Mouse (Mus musculus) lung, postnatal 0 days (tissue): ENCODE measurements around the gene Atp1b1. TPM values are rescaled to one million over a fixed set of nuclear protein-coding genes. Genes with fewer than 3 reads are reported as not detected.
A peak's percentile ranks its signal among the peaks of the same experiment; 100 is the strongest.

Experiments
- ATAC-seq: fragments of 200-750 bp; cut with Nextera tagmentation; 2 replicates; pipeline ENCODE4 v1.8.0; 2017; ENCODE audit warnings: moderate library complexity
- DNase-seq: peaks from one replicate; pipeline ENCODE4 v3.0.0-alpha.2; 2016; ENCODE audit warnings: low spot score
- H3K27ac ChIP-seq: fragments of 300-500 bp; sonication (generic); 2 replicates; pipeline ENCODE4 v1.5.1; 2014; ENCODE audit warnings: antibody characterized with exemption, mild to moderate bottlenecking, low read length, mixed read lengths
- H3K27me3 ChIP-seq: fragments of 300-500 bp; sonication (generic); replicated peaks from 2 replicates; pipeline ENCODE4 v1.6.1; 2014; ENCODE audit warnings: low read length, mixed read lengths; ENCODE audit not compliant: insufficient read depth
- H3K36me3 ChIP-seq: fragments of 300-500 bp; sonication (generic); 2 replicates; pipeline ENCODE4 v1.6.1; 2014; ENCODE audit warnings: low read length, mixed read lengths; ENCODE audit not compliant: insufficient read depth
- H3K4me1 ChIP-seq: fragments of 300-500 bp; sonication (generic); 2 replicates; pipeline ENCODE4 v1.6.1; 2014; ENCODE audit warnings: antibody characterized with exemption, low read depth, low read length, mixed read lengths; ENCODE audit not compliant: insufficient read depth
- H3K4me2 ChIP-seq: fragments of 300-500 bp; sonication (generic); replicated peaks from 2 replicates; pipeline ENCODE4 v1.6.1; 2014; ENCODE audit warnings: low read depth, mild to moderate bottlenecking, low read length, moderate library complexity, mixed read lengths
- H3K4me3 ChIP-seq: fragments of 300-500 bp; sonication (generic); 2 replicates; pipeline ENCODE4 v1.5.1; 2014; ENCODE audit warnings: low read depth, low read length
- H3K9ac ChIP-seq: fragments of 300-500 bp; sonication (generic); replicated peaks from 2 replicates; pipeline ENCODE4 v1.6.1; 2014; ENCODE audit warnings: low read depth, mild to moderate bottlenecking
- H3K9me3 ChIP-seq: fragments of 300-500 bp; sonication (generic); 2 replicates; pipeline ENCODE4 v1.6.1; 2016; ENCODE audit warnings: low read length, mixed read lengths
- CTCF ChIP-seq: IDR thresholded peaks from 2 replicates; pipeline ENCODE4 v1.5.1; 2016; ENCODE audit warnings: antibody characterized with exemption, mild to moderate bottlenecking
- EP300 ChIP-seq: IDR thresholded peaks from 2 replicates; pipeline ENCODE4 v1.6.1; 2016; ENCODE audit warnings: antibody characterized with exemption, mild to moderate bottlenecking, control low read depth
- WGBS: fragments of 180-500 bp; shearing (Covaris S2); extraction: QIAGEN DNeasy Blood & Tissue Kit; methylation state at CpG from one replicate; pipeline ENCODE4 v1.1.7; 2014; 5-methylcytosine and 5-hydroxymethylcytosine counted together
- polyA plus RNA-seq: library from polyadenylated mRNA; unstranded; fragments of >200 nt; fragmentation: Nextera tagmentation; extraction: Ambion mirVana; gene quantifications from 2 replicates; pipeline ENCODE4 v1.2.1, GENCODE M21; 2015

Gene Atp1b1
- polyA plus RNA-seq, 1 experiment from 2014 or later, result 444 TPM

DNA sequence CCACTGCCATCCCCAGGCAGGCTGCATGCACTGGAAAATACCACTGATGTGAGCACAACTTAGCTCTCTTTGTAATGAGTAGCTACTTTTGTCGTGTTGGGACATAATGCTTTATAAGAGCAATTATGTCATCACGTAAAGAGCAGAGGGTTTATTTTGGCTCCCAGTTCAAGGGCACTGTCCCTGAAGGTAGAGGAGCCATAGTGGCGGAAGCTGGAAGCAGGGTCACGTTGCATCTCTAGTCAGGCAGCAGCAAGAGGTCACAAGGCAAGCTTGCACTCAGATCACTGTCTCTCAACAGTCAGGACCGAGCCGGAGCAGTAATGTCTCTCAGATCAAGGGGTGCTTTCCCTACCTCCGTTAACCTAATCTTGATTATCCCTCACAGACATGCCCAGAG is 30.4 kb downstream of the Atp1b1 start:
- Histone ChIP-seq H3K36me3 (no peaks in the 10 kb centered on the region), H3K9ac (no peak overlapping the region), H3K4me1 (no peaks in the 10 kb centered on the region), H3K27ac (no peak overlapping the region), H3K27me3 (no peaks in the 10 kb centered on the region), H3K4me2 (no peak overlapping the region), H3K9me3 (no peaks in the 10 kb centered on the region), H3K4me3 (no peak overlapping the region)
- no peak for TF ChIP-seq EP300
- DNase-seq, result no peak
- 70% methylated on average over 7 of the region's 7 CpGs for WGBS
- ATAC-seq, result no peak

DNA sequence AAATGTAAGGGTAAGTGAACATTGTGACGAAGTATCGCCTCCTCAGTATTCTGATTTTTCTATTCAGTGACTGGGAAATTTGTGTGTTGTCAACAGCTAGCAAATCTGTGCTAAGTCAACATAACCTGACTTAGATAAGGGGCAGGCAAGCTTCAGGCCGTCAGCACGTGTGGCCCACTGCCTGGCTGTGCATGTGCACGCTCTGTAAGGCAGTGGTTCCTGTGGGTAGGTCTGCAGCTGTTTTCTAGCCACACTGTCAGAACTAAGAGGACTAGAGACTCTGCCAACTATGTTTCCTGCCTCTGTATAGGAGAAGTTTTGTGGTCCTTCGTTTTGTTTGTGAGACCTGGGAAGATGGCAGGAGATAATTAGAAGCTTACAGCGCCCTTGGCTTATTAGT is 31.9 kb downstream of the Atp1b1 start:
- H3K4me2 ChIP-seq, result no peak overlapping the region
- TF ChIP-seq EP300, result no peak
- no peak for TF ChIP-seq CTCF
- DNase-seq (no peak), ATAC-seq (no peak)
- H3K27me3 ChIP-seq, result no peaks in the 10 kb centered on the region
- no peaks in the 10 kb centered on the region for H3K9me3 ChIP-seq
- no peak overlapping the region for H3K27ac ChIP-seq
- H3K4me3 ChIP-seq, result no peak overlapping the region
- no peaks in the 10 kb centered on the region for H3K36me3 ChIP-seq
- no peaks in the 10 kb centered on the region for H3K4me1 ChIP-seq
- 77% methylated on average over 7 of the region's 7 CpGs for WGBS
- H3K9ac ChIP-seq, result no peak overlapping the region

DNA sequence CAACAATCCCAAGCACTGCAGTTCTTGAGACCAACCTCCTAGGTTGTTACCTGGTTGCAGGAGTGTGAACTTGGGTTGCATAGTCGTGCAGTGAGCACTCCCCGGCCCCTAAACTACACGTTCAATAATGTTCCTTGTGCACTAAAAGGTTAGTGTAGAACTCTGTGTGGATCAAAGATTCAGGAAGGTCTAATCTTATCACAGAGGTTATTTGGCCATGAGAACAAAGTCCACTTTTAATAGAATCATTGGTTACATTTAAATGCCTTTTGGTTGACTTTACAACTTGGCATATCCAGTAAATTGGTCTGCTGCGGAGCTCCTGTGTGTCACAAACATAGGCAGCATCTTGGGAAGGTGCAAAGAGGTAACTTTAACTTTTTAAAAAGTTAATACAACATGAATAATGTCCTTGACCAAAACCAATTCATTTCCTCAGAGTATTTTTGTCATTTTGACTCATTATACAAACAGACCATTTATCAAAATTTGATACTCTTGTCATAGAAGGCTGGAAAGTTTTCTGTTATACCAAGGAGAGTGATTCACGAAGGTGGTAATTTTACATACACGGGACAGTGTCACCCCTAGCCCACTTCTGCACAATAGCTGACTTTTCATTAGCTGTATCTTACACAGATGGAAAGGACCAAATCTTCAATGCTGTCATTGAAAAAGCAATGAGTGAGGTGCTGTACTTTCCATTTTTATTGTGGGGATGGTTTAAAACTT is 37.4 kb downstream of the Atp1b1 start:
- TF ChIP-seq CTCF (no peak), EP300 (no peak)
- Histone ChIP-seq H3K9ac (no peak overlapping the region), H3K4me2 (no peak overlapping the region), H3K27ac (no peak overlapping the region), H3K27me3 (no peaks in the 10 kb centered on the region), H3K9me3 (no peaks in the 10 kb centered on the region), H3K4me1 (no peaks in the 10 kb centered on the region), H3K36me3 (no peaks in the 10 kb centered on the region), H3K4me3 (no peak overlapping the region)
- WGBS, result 76% methylated on average over 6 of the region's 6 CpGs
- ATAC-seq (no peak), DNase-seq (no peak)

DNA sequence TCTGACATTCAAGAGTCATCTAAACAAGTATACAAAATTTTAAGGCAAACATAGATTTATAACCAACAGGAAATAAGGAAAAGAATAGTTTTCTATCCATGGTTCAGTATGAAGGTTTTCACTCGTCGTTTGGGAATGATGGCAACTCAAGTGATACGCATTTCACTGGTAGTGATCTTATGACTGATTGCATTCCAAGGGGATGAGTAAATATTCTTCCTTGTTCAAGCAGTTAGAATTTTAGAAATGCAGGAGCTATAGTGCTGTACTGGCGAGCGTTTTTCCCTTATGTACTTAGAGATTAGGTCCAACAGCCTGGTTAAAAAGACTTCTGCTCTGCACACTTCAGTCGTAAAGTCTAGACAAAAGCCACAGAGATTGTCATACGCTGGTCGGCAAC is 38.8 kb downstream of the Atp1b1 start:
- Histone ChIP-seq H3K9ac (no peak overlapping the region), H3K36me3 (no peaks in the 10 kb centered on the region), H3K27me3 (no peaks in the 10 kb centered on the region), H3K4me3 (no peak overlapping the region), H3K4me1 (no peaks in the 10 kb centered on the region), H3K27ac (no peak overlapping the region), H3K4me2 (no peak overlapping the region), H3K9me3 (no peaks in the 10 kb centered on the region)
- WGBS, result 67% methylated on average over 8 of the region's 8 CpGs
- ATAC-seq (no peak), DNase-seq (no peak)
- TF ChIP-seq EP300, result no peak
- TF ChIP-seq CTCF, result no peak

DNA sequence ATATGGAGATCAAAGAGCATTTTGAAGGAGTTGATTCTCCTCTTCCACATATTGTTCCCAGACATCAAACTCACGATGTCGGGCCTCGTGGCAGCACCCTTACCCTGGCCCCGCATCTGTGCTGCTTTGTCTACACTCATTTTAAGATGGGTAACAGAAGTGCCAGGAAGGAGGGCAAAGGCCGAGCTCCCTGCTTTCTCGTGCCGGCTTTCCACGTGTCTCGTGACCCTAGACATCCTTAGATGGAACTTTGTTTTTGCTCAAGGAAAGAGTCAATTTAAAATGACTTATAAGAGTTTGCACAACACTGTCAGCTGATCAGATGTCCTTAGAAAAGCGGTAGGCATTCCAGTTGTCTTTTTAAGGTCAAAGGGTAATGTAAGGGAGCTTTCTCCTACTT is 39.8 kb downstream of the Atp1b1 start:
- 78% methylated on average over 10 of the region's 10 CpGs for WGBS
- TF ChIP-seq CTCF, result no peak
- ATAC-seq, result no peak
- Histone ChIP-seq H3K36me3 (no peaks in the 10 kb centered on the region), H3K9me3 (no peaks in the 10 kb centered on the region), H3K9ac (no peak overlapping the region), H3K27me3 (no peaks in the 10 kb centered on the region), H3K4me3 (no peak overlapping the region), H3K4me2 (no peak overlapping the region), H3K27ac (no peak overlapping the region), H3K4me1 (no peaks in the 10 kb centered on the region)
- no peak for DNase-seq

DNA sequence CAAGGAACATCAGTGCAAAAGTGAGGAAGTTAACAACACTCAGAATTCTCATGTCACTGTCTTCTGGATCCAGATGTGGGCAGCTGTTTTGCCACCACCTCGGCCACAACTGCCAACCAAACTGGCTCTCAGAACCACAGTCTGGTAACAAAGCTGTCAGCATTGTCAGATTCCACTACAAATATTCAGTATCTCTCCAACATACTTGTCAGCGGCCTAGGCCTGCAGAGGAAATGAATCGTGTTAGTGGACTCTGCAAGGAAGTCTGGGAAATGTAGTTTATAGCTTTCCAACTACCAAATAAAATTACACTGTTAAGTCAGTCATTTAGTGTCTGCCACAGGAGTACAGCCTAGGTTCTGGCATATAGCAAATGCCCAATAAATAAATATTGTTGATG is 40.6 kb downstream of the Atp1b1 start:
- no peak overlapping the region for H3K9ac ChIP-seq
- DNase-seq (no peak), ATAC-seq (0 out of 2 replicates have a peak, but pooled peaks have one; percentile 7)
- H3K4me3 ChIP-seq, result no peak overlapping the region
- H3K36me3 ChIP-seq, result no peaks in the 10 kb centered on the region
- H3K27me3 ChIP-seq, result no peaks in the 10 kb centered on the region
- no peak for TF ChIP-seq EP300
- no peak for TF ChIP-seq CTCF
- H3K27ac ChIP-seq, result no peak overlapping the region
- no peak overlapping the region for H3K4me2 ChIP-seq
- H3K4me1 ChIP-seq, result no peaks in the 10 kb centered on the region
- WGBS, result 62% methylated on average over 3 of the region's 3 CpGs
- H3K9me3 ChIP-seq, result no peaks in the 10 kb centered on the region
